Mouse (Mus musculus): Measurements from ENCODE around the gene Rgs7. TPM values are rescaled to one million over a fixed set of nuclear protein-coding genes. Genes with fewer than 3 reads are reported as not detected.

The Rgs7 gene
- total and polyA plus RNA-seq, 2 experiments from 2014 or later, result 40.5 to 48.1 TPM

DNA sequence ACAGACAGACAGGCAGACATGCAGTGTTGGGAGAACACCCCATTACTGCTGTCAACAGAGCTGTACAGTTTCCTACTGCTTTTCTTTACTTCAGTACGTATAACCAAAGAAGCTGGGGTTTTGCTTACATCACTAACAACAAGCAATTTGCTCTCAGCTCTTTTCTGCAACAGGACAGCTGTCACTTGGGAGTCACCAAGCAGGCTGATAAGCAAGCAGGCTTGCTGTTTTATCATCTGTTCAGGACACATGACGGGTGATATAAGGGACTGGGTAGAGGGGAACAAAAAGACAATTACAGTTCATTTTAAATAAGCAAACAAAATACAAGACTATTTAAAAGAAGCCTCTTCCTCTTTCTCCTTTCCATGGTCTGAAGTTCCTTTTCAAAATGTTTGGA is 289.4 kb downstream of the Rgs7 start:
- ATAC-seq (ENCODE audit: low FRiP score) (no peak), DNase-seq (ENCODE audit: low spot score) (no peak)
- Histone ChIP-seq H3K36me3 (ENCODE audit: insufficient read depth, low read length) (no peaks in the 10 kb centered on the region), H3K4me1 (ENCODE audit: insufficient read depth, low read length) (no peaks in the 10 kb centered on the region), H3K27ac (ENCODE audit: low read depth, low read length) (no peak overlapping the region), H3K27me3 (ENCODE audit: insufficient read depth, low read length) (no peaks in the 10 kb centered on the region), H3K4me3 (ENCODE audit: low read depth, low read length) (no peak overlapping the region), H3K9me3 (ENCODE audit: low read length) (no peaks in the 10 kb centered on the region), H3K9ac (replicated peaks; ENCODE audit: low read length, poor library complexity, severe bottlenecking) (no peak overlapping the region), H3K4me2 (ENCODE audit: low read depth, low read length, poor library complexity, severe bottlenecking) (no peak overlapping the region)
- no peak for TF ChIP-seq CTCF (IDR thresholded peaks at IDR 0.05)
- 59% methylated on average over 2 of the region's 2 CpGs for WGBS

DNA sequence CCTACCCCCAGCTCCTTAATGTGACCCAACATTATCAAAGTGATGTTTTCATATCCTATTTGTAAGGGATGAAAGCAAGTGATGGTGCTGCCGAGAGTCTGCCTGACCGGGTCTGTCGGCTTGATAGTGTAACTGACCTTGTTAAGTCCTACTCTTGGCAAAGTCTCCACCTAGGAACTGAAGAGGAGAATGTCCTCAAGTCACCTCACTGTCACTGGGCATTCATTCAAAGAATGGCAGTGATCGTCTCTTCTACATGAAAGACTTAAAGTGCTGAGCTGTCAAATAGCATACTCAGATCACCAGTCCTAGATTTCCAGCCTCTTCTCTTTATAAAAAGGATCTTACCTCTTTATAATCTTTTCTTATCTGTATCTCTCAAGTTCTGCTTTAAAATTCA is 293.4 kb downstream of the Rgs7 start:
- Histone ChIP-seq H3K4me3 (ENCODE audit: low read depth, low read length) (no peak overlapping the region), H3K4me2 (ENCODE audit: low read depth, low read length, poor library complexity, severe bottlenecking) (no peak overlapping the region), H3K9ac (replicated peaks; ENCODE audit: low read length, poor library complexity, severe bottlenecking) (no peak overlapping the region), H3K4me1 (ENCODE audit: insufficient read depth, low read length) (no peaks in the 10 kb centered on the region), H3K9me3 (ENCODE audit: low read length) (no peaks in the 10 kb centered on the region), H3K27ac (ENCODE audit: low read depth, low read length) (no peak overlapping the region), H3K27me3 (ENCODE audit: insufficient read depth, low read length) (no peaks in the 10 kb centered on the region), H3K36me3 (ENCODE audit: insufficient read depth, low read length) (no peaks in the 10 kb centered on the region)
- 88% methylated on average over 4 of the region's 4 CpGs for WGBS
- ATAC-seq (ENCODE audit: low FRiP score) (no peak), DNase-seq (ENCODE audit: low spot score) (no peak)
- no peak for TF ChIP-seq CTCF (IDR thresholded peaks at IDR 0.05)

DNA sequence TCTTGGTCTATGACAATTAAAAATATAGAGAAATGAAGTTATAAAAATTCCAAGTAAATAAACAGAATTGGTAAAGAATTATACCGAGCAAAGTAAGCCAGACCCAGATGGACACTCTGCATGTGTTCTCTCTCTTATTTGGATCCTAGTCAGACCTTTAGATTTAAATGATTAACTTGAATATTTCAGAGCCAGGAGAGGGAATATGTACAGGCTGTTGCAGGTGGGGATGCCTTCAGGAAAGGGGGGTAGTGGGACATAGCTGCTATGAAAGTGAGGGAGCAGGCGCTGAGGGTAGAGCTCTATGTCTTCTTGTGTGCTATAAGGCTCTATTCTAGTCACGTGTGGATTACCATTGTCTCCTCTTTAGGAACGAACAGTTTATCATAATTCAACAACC is 296.5 kb downstream of the Rgs7 start:
- H3K4me2 ChIP-seq (ENCODE audit: low read depth, low read length, poor library complexity, severe bottlenecking), result no peak overlapping the region
- no peak for ATAC-seq (ENCODE audit: low FRiP score)
- no peak overlapping the region for H3K27ac ChIP-seq (ENCODE audit: low read depth, low read length)
- H3K4me1 ChIP-seq (ENCODE audit: insufficient read depth, low read length), result no peaks in the 10 kb centered on the region
- no peak overlapping the region for H3K9ac ChIP-seq (replicated peaks; ENCODE audit: low read length, poor library complexity, severe bottlenecking)
- no peak for DNase-seq (ENCODE audit: low spot score)
- no peaks in the 10 kb centered on the region for H3K27me3 ChIP-seq (ENCODE audit: insufficient read depth, low read length)
- no peak for TF ChIP-seq CTCF (IDR thresholded peaks at IDR 0.05)
- no peak overlapping the region for H3K4me3 ChIP-seq (ENCODE audit: low read depth, low read length)
- no peaks in the 10 kb centered on the region for H3K9me3 ChIP-seq (ENCODE audit: low read length)
- WGBS, result 79% methylated on average over 4 of the region's 4 CpGs
- H3K36me3 ChIP-seq (ENCODE audit: insufficient read depth, low read length), result no peaks in the 10 kb centered on the region

DNA sequence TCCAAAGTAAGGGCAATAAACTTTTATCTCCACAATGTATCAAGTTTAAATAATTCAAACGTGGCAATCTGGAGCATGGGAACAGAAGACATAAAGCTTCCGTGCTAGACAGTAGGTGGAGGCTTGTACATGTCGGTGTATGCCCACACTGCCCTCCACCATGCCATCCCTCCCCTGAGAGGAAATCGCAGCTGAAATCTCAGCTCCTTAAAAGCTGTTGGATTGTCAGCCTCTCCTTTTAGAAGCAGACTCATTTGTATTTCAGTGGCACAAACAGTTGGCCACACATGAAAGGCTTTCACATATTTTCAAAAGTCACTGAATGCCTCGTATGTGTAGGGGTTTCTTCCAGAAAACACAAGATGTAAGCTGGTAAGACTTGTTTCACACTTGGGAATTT is 304.1 kb downstream of the Rgs7 start:
- no peak overlapping the region for H3K9ac ChIP-seq (replicated peaks; ENCODE audit: low read length, poor library complexity, severe bottlenecking)
- ATAC-seq (ENCODE audit: low FRiP score) (no peak), DNase-seq (ENCODE audit: low spot score) (peak; percentile 24)
- H3K27me3 ChIP-seq (ENCODE audit: insufficient read depth, low read length), result no peaks in the 10 kb centered on the region
- H3K36me3 ChIP-seq (ENCODE audit: insufficient read depth, low read length), result no peaks in the 10 kb centered on the region
- no peaks in the 10 kb centered on the region for H3K9me3 ChIP-seq (ENCODE audit: low read length)
- no peak overlapping the region for H3K4me2 ChIP-seq (ENCODE audit: low read depth, low read length, poor library complexity, severe bottlenecking)
- H3K4me3 ChIP-seq (ENCODE audit: low read depth, low read length), result no peak overlapping the region
- H3K27ac ChIP-seq (ENCODE audit: low read depth, low read length), result no peak overlapping the region
- no peak for TF ChIP-seq CTCF (IDR thresholded peaks at IDR 0.05)
- no peaks in the 10 kb centered on the region for H3K4me1 ChIP-seq (ENCODE audit: insufficient read depth, low read length)
- WGBS, result 40% methylated on average over 5 of the region's 5 CpGs

DNA sequence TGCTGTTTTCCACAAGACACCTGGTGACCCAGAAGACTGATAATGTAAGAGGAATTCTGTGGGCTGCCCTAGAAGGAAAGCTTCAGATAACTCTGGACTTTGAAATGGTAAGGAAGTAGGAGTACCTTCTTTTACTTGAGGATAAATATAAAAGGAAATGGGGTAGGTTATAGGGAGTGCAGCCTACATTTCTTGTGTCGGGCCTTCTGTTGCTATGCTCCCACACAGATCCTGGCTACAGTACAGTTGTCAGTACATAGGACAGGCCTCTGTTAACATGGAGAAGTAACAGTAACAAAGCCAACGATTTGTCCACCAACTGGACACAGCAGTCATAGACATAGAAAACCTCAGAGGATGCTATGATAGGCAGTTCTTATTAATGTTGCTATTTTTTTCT is 307.1 kb downstream of the Rgs7 start:
- no peak for ATAC-seq (ENCODE audit: low FRiP score)
- 85% methylated on average over 2 of the region's 2 CpGs for WGBS
- DNase-seq (ENCODE audit: low spot score), result no peak
- no peak overlapping the region for H3K4me3 ChIP-seq (ENCODE audit: low read depth, low read length)
- H3K27me3 ChIP-seq (ENCODE audit: insufficient read depth, low read length), result no peaks in the 10 kb centered on the region
- no peaks in the 10 kb centered on the region for H3K4me1 ChIP-seq (ENCODE audit: insufficient read depth, low read length)
- no peaks in the 10 kb centered on the region for H3K36me3 ChIP-seq (ENCODE audit: insufficient read depth, low read length)
- no peaks in the 10 kb centered on the region for H3K9me3 ChIP-seq (ENCODE audit: low read length)
- H3K4me2 ChIP-seq (ENCODE audit: low read depth, low read length, poor library complexity, severe bottlenecking), result no peak overlapping the region
- TF ChIP-seq CTCF (IDR thresholded peaks at IDR 0.05), result no peak
- no peak overlapping the region for H3K27ac ChIP-seq (ENCODE audit: low read depth, low read length)
- no peak overlapping the region for H3K9ac ChIP-seq (replicated peaks; ENCODE audit: low read length, poor library complexity, severe bottlenecking)

GRCm38 (mm10) chr1:175184736-175185135 is 307.6 kb downstream of the Rgs7 start:
- H3K36me3 ChIP-seq (ENCODE audit: insufficient read depth, low read length), result no peaks in the 10 kb centered on the region
- WGBS, result 80% methylated on average over 3 of the region's 3 CpGs
- no peak overlapping the region for H3K4me3 ChIP-seq (ENCODE audit: low read depth, low read length)
- no peak overlapping the region for H3K27ac ChIP-seq (ENCODE audit: low read depth, low read length)
- H3K9ac ChIP-seq (replicated peaks; ENCODE audit: low read length, poor library complexity, severe bottlenecking), result no peak overlapping the region
- no peaks in the 10 kb centered on the region for H3K9me3 ChIP-seq (ENCODE audit: low read length)
- H3K4me1 ChIP-seq (ENCODE audit: insufficient read depth, low read length), result no peaks in the 10 kb centered on the region
- H3K4me2 ChIP-seq (ENCODE audit: low read depth, low read length, poor library complexity, severe bottlenecking), result no peak overlapping the region
- ATAC-seq (ENCODE audit: low FRiP score) (no peak), DNase-seq (ENCODE audit: low spot score) (no peak)
- H3K27me3 ChIP-seq (ENCODE audit: insufficient read depth, low read length), result no peaks in the 10 kb centered on the region
- no peak for TF ChIP-seq CTCF (IDR thresholded peaks at IDR 0.05)
